Mouse (Mus musculus): ENCODE data around the gene Prss48. TPM values are rescaled to one million over a fixed set of nuclear protein-coding genes. Genes with fewer than 3 reads are reported as not detected.

Prss48 gene
- total RNA-seq, 2 experiments from 2014 or later, result not detected

Other genes starting within 250 kb of the Prss48 start
- gene Fam160a1, start 185.2 kb downstream of the Prss48 start, total RNA-seq (2021), result 1 to 10 TPM; 6.1 to 9.4 TPM
- 1 to 10 TPM; 1.4 to 2.5 TPM for gene Glt28d2, start 115.0 kb downstream of the Prss48 start, total RNA-seq (2021)
- gene Gm37240, start 115.0 kb downstream of the Prss48 start, total RNA-seq (2021), result 1 to 10 TPM; 3.9 to 6.6 TPM
- gene Sh3d19, start 31.4 kb downstream of the Prss48 start, total RNA-seq (2021), result 10 to 100 TPM; 26.2 to 28.9 TPM
- 100 to 1,000 TPM; 866 to 886 TPM for gene Rps3a1, start 140.2 kb upstream of the Prss48 start, total RNA-seq (2021)
- 10 to 100 TPM; 24.1 to 33.4 TPM for gene Lrba, start 222.2 kb upstream of the Prss48 start, total RNA-seq (2021)

Data from adrenal gland, postnatal 10 days (tissue).